Mouse (Mus musculus) brain, embryonic 18.5 days (tissue): Measurements from ENCODE around the gene Mob3b.

Experiments used
- DNase-seq: peaks from one replicate; pipeline ENCODE4 v3.0.0-alpha.2; 2012; ENCODE audit warnings: low read depth, low spot score

Mob3b gene

DNA sequence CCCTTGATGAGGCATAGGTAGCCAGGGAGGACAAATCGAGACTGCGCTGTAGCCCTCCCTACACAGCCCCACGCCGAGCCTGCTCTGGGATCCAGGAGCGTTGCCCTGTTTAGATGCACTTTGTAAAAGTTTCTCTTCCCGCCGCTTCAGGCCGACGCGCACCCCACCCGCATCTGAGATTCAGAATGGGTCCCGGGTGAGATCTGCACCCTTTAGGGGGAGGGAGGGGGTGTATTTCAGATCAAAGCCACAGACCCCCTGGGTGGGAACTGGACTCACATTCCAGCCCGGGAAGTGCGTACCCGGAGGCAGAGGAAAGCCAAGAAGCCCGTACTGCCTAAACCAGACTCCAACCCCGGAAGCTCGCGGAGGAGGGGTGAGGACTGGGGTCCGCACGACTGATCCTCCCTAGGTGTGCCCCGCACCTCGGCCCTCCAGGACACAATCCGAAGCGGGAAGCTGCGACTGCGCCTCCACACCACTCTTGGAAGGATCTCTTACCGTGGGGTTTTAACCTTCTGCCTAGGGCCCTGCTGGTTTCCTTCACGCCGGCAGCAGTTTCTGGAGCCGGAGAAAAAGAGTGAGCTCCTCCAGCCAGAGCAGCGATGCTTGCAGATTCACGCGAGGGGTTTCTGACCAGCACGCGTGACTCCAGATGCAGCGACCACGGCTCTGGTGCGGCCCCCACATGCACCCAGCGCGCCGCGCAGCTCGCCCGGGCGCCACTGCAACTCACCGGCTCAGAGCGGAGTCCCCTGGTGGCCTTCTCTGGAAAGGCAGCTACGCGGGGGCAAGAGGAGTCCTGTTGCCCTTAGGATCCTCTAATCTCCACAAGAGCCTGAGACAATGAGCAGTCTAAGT is at the start of gene Mob3b:
Gene Mob3b (minus strand): TSS at position 734 of the 861 bp plus-strand sequence.
- DNase-seq = no peak

DNA sequence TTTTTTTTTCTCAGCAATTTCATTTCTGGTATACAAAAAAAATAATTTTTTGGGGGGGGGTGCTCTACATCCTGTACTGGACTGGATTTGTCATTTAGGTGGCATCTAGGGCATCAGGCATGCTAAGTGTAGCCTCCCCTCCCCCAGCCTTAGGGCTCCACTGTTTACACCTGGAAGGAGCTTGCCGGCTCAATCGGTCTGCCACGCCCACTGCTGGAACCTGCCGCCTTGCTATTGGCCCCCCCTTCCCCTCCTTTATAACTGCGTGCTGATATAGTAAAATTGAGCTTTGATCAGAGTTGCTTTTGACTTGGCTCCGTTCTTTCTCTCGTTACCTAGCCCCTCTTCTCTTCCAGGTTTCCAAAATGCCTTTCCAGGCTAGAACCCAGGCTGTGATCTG is 47.4 kb upstream of the Mob3b start:
- no peak for DNase-seq

GRCm38 (mm10) chr4:35203724-35204123 is 46.4 kb upstream of the Mob3b start:
- no peak for DNase-seq

- DNase-seq = no peak
Observed at GRCm38 (mm10) chr4:35201700-35202099, 44.4 kb upstream of the Mob3b start.

- DNase-seq = no peak
Observed at GRCm38 (mm10) chr4:35192725-35193124, 35.4 kb upstream of the Mob3b start.

- DNase-seq = no peak
Observed at GRCm38 (mm10) chr4:35189794-35190193, 32.5 kb upstream of the Mob3b start.

GRCm38 (mm10) chr4:35187617-35188326 is 30.5 kb upstream of the Mob3b start:
- DNase-seq = no peak

- no peak for DNase-seq
Observed at GRCm38 (mm10) chr4:35177926-35178645, 20.8 kb upstream of the Mob3b start.

GRCm38 (mm10) chr4:35175566-35175965 is 18.3 kb upstream of the Mob3b start:
- no peak for DNase-seq

DNA sequence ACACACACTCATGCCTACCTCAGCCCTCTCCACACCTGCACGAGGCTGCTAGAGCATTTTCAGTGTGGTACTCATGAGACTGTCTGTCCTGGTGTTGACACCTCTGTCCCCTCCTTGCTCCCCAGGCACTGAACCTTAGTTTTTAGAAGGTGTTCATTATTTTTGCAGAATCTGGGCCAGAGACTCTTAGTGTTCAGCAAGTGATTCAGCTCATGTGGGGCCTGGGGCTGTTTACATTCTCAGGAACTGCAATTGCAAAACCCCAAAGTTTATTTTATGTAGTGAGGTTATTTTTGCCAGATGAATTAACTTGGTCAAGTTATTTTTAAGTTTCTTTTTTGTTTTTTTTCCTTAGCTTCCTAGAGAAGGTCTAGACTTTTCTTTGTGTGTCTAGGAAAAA is 16.3 kb upstream of the Mob3b start:
- no peak for DNase-seq

DNA sequence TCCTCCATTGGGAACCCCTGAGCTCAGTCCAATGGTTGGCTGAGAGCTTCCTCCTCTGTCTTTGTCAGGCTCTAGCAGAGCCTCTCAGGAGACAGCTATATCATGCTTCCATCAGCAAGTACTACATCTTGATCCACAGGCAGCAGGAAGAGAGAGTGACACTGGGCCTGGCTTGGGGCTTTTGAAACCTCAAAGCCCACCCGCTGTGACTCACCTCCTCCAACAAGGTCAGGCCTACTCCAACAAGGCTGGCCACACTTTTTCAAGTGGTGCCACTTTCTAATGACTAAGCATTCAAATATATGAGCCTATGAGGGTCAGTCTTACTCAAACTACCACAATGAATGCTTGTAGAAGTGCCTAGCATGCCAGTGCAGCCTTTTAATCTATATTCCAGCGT is 15.2 kb upstream of the Mob3b start:
- DNase-seq = no peak

DNA sequence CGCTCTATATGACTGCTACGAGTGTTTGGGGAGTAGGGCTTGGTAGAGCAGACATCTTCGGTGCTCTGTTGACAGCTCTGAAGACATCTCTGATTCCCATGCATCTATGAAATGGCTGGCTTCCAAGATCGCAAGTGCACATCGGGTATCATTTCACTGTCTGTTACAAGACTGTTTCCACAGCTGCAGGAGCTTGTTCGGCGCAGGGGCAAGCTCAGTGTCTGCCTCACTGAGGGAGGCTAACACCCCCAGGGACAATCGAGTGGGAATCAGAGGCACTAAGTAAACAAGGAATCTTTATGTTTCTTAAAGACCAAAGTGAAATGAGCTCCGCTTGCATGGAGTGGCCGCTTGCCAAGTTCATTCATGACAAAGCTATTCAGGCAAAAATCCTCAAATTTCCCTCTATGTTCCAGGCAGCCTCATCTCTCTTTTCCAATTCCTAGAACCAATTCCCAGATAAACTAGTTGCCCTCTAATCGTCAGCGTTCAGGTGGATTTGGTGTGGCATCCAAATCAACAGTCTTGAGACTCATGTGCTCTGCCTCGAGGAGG is 12.4 kb upstream of the Mob3b start:
- no peak for DNase-seq

GRCm38 (mm10) chr4:35167855-35168254 is 10.6 kb upstream of the Mob3b start:
- no peak for DNase-seq

DNA sequence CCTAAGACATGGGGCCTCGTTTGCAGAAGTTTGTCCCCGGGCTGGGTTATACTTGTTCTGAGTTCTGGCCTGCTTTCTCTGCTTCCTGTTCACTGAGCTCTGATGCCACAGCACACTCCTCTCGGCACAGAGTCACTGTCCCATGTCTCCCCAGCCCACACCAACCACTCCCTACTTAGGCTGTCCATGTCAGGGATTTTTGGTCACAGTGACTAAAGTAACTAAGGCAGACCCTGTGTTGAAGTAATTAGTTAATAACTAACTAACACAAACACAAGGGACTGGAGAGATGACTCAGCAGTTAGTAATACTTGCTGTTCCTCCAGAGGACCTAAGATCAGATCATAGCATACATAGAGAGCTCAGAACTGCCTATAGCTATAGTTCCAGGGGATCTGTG is 8.7 kb upstream of the Mob3b start:
- no peak for DNase-seq

GRCm38 (mm10) chr4:35165275-35165674 is 8.0 kb upstream of the Mob3b start:
- DNase-seq = no peak

DNA sequence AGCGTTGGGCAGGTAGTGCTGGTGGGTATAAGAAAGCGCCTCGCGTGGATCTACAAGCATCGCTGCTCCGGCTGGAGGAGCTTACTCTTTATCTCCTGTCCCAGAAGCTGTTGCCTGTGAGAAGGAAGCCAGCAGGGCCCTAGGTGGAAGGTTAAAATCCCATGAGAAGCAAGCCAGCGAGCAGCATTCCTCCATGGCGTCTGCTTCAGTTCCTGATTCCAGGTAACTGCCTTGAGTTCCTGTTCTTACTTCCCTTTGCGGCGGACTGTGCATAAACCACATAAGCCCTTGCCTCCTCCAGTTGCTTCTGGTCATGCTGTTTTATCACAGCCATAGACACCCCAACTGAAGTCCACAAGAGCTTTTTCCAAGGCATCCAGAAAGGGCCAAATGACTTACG is 531 bp upstream of the Mob3b start:
- DNase-seq = no peak

GRCm38 (mm10) chr4:35156149-35156611 is 1.1 kb downstream of the Mob3b start:
- DNase-seq = no peak

- DNase-seq = no peak
Observed at GRCm38 (mm10) chr4:35155132-35155922, 2.0 kb downstream of the Mob3b start.

GRCm38 (mm10) chr4:35154051-35154450 is 3.2 kb downstream of the Mob3b start:
- no peak for DNase-seq

DNA sequence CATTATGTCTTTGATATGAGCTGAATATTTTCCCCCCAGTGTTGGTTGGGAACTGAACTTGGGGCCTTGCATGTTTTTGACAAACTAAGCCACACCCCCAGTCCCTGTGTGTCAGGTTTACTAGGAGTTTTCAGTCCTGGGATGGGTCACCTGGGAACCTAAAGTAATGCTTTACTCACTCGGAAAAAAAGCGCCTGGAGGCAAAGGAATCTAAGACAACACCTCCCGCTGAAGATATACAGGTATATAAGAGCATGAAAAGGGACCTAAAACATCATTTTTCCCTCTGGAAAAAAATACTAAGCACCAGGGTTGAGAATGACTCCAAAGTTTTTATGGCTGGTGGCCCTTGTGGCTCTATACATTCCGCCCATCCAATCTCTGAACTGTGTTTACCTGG is 5.5 kb downstream of the Mob3b start, which contains the start of gene Ifnk:
Gene Ifnk (plus strand): TSS at position 301 of the 400 bp plus-strand sequence.
- no peak for DNase-seq

GRCm38 (mm10) chr4:35150706-35151105 is 6.6 kb downstream of the Mob3b start:
- DNase-seq = no peak
